Mouse (Mus musculus): Measurements from ENCODE around the gene Olfr692.

GRCm38 (mm10) chr7:105404268-105404667 is 36.2 kb downstream of the Olfr692 start, which contains the start of gene Cnga4:
- TF ChIP-seq EP300 (IDR thresholded peaks at IDR 0.05; ENCODE audit: low read depth) (no peak), CTCF (IDR thresholded peaks at IDR 0.05; ENCODE audit: low read depth) (no peak)
